Mouse (Mus musculus) bone marrow, adult 2 months (tissue): Measurements from ENCODE around the gene Cap2.

Experiments
- CTCF ChIP-seq: fragments of 200-500 bp; IDR thresholded peaks from 2 replicates; pipeline ENCODE4 v1.5.1; 2011; ENCODE audit warnings: low read length, control low read depth; ENCODE audit not compliant: control insufficient read depth, insufficient read depth
- POLR2A ChIP-seq: fragments of 200-500 bp; IDR thresholded peaks from 2 replicates; pipeline ENCODE4 v1.6.1; 2011; ENCODE audit warnings: low read depth, mild to moderate bottlenecking, control low read depth, low read length, borderline replicate concordance; ENCODE audit not compliant: control insufficient read depth

DNA sequence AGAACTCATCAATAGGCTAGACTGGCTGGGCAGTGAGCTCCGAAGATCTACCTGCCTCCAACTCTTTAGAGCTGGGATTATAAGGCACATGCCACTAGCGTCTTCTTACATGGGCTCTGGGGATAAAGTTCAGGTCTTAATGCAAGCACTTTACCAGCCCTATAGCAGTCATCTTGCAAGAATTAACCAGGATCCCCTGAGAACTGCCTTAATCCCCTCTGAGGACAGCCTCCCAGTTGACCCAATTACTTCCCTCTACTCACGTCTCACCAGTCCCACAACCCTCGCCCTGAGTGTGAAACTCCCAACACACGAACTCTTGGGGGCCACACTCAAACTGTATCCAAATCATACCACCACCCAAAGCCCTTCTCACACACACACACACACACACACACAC is 64.3 kb downstream of the Cap2 start:
- no peak for TF ChIP-seq CTCF
- no peak for TF ChIP-seq POLR2A
